Mouse (Mus musculus): ENCODE data around the gene Plekhf1. TPM values are rescaled to one million over a fixed set of nuclear protein-coding genes. Genes with fewer than 3 reads are reported as not detected.

Gene Plekhf1
- total RNA-seq, 1 experiment from 2014 or later = 1.6 TPM

GRCm38 (mm10) chr7:38190056-38190835 lies 37.6 kb downstream of the Plekhf1 start:
- ATAC-seq (replicated peaks; ENCODE audit: insufficient number of reproducible peaks, low FRiP score, low TSS enrichment, poor library complexity, severe bottlenecking) = no peak

- ATAC-seq (replicated peaks; ENCODE audit: insufficient number of reproducible peaks, low FRiP score, low TSS enrichment, poor library complexity, severe bottlenecking) = peak; percentile 76
Measured at GRCm38 (mm10) chr7:38189136-38189982, 38.5 kb downstream of the Plekhf1 start.

GRCm38 (mm10) chr7:38188281-38189075 lies 39.3 kb downstream of the Plekhf1 start:
- ATAC-seq (replicated peaks; ENCODE audit: insufficient number of reproducible peaks, low FRiP score, low TSS enrichment, poor library complexity, severe bottlenecking) = no peak

GRCm38 (mm10) chr7:38187796-38188195 lies 40.0 kb downstream of the Plekhf1 start:
- ATAC-seq (replicated peaks; ENCODE audit: insufficient number of reproducible peaks, low FRiP score, low TSS enrichment, poor library complexity, severe bottlenecking) = no peak

- ATAC-seq (replicated peaks; ENCODE audit: insufficient number of reproducible peaks, low FRiP score, low TSS enrichment, poor library complexity, severe bottlenecking) = no peak
Measured at GRCm38 (mm10) chr7:38186861-38187260, 41.0 kb downstream of the Plekhf1 start.

GRCm38 (mm10) chr7:38184786-38185185 lies 43.0 kb downstream of the Plekhf1 start:
- no peak for ATAC-seq (replicated peaks; ENCODE audit: insufficient number of reproducible peaks, low FRiP score, low TSS enrichment, poor library complexity, severe bottlenecking)

GRCm38 (mm10) chr7:38184418-38184745 lies 43.4 kb downstream of the Plekhf1 start:
- no peak for ATAC-seq (replicated peaks; ENCODE audit: insufficient number of reproducible peaks, low FRiP score, low TSS enrichment, poor library complexity, severe bottlenecking)

- peak; percentile 61 for ATAC-seq (replicated peaks; ENCODE audit: insufficient number of reproducible peaks, low FRiP score, low TSS enrichment, poor library complexity, severe bottlenecking)
Measured at GRCm38 (mm10) chr7:38183709-38184417, 44.0 kb downstream of the Plekhf1 start.

GRCm38 (mm10) chr7:38182962-38183687 lies 44.7 kb downstream of the Plekhf1 start, which contains the start of gene 1600014C10Rik:
Gene 1600014C10Rik, plus strand, starts transcription at chr7:38183217.
- peak; percentile 23 for ATAC-seq (replicated peaks; ENCODE audit: insufficient number of reproducible peaks, low FRiP score, low TSS enrichment, poor library complexity, severe bottlenecking)

- ATAC-seq (replicated peaks; ENCODE audit: insufficient number of reproducible peaks, low FRiP score, low TSS enrichment, poor library complexity, severe bottlenecking) = peak; percentile 48
Measured at GRCm38 (mm10) chr7:38182596-38182961, 45.2 kb downstream of the Plekhf1 start.

- 0 out of 2 replicates have a peak, but pooled peaks have one; percentile 15 for ATAC-seq (replicated peaks; ENCODE audit: insufficient number of reproducible peaks, low FRiP score, low TSS enrichment, poor library complexity, severe bottlenecking)
Measured at GRCm38 (mm10) chr7:38181366-38181765, 46.5 kb downstream of the Plekhf1 start.

GRCm38 (mm10) chr7:38179896-38180295 lies 47.9 kb downstream of the Plekhf1 start:
- ATAC-seq (replicated peaks; ENCODE audit: insufficient number of reproducible peaks, low FRiP score, low TSS enrichment, poor library complexity, severe bottlenecking) = no peak

- no peak for ATAC-seq (replicated peaks; ENCODE audit: insufficient number of reproducible peaks, low FRiP score, low TSS enrichment, poor library complexity, severe bottlenecking)
Measured at GRCm38 (mm10) chr7:38176056-38176455, 51.8 kb downstream of the Plekhf1 start.

GRCm38 (mm10) chr7:38174321-38175148 lies 53.3 kb downstream of the Plekhf1 start:
- ATAC-seq (replicated peaks; ENCODE audit: insufficient number of reproducible peaks, low FRiP score, low TSS enrichment, poor library complexity, severe bottlenecking) = 0 out of 2 replicates have a peak, but pooled peaks have one; percentile 9

- no peak for ATAC-seq (replicated peaks; ENCODE audit: insufficient number of reproducible peaks, low FRiP score, low TSS enrichment, poor library complexity, severe bottlenecking)
Measured at GRCm38 (mm10) chr7:38173871-38174270, 53.9 kb downstream of the Plekhf1 start.

- 0 out of 2 replicates have a peak, but pooled peaks have one; percentile 68 for ATAC-seq (replicated peaks; ENCODE audit: insufficient number of reproducible peaks, low FRiP score, low TSS enrichment, poor library complexity, severe bottlenecking)
Measured at GRCm38 (mm10) chr7:38167724-38168141, 60.1 kb downstream of the Plekhf1 start.
